Mouse (Mus musculus) adrenal gland, postnatal 10 days (tissue): ENCODE data around the gene Hebp1. TPM values are rescaled to one million over a fixed set of nuclear protein-coding genes. Genes with fewer than 3 reads are reported as not detected.

Source experiments
- DNase-seq: peaks from one replicate; pipeline ENCODE4 v3.0.0; 2021; ENCODE audit warnings: mixed read lengths
- total RNA-seq, 2 experiments: library from RNA; stranded (reverse); gene quantifications; 2 replicates each; pipeline ENCODE4 v1.2.3; 2021

The Hebp1 gene
- total RNA-seq, 2 experiments from 2014 or later, result 47.4 to 58.4 TPM

DNA sequence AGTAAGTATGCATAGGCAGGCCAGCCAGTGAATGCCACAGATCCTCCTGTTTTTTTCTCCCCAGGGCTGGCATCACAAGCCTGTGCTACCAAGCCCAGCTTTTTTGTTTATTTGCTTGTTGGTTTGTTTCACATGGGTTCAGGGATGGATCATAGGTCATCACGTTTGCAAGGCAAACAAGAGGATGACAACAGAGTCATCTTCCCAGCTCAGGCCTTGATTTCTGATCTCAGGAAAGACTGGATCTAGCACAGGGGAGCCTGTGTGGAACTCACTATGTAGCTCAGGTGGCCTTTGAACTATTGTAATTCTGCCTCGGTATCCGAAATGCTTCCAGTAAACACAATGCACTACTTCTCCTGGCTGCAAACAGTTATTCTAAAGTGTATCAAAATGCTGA, 35.5 kb downstream of the Hebp1 start:
- DNase-seq, result no peak

DNA sequence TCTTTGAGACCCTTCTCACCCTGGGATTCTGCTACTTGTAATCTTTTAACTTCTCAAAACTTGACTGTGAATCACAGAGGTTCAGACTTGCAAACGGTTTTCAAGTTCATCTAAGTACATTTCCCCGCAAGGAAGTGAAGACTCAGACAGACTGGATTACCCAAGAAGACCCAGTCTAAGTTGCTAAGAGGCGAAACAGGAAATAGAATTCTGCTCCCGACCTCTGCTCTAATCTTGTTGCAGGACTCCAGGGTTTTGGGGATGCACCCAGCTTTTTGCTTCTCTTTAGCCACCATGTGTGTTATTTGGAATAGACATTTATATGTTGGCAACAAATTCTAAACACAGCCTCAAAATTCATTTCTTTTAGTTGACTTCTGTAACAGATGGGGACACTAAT, 36.5 kb downstream of the Hebp1 start:
- DNase-seq, result no peak

DNA sequence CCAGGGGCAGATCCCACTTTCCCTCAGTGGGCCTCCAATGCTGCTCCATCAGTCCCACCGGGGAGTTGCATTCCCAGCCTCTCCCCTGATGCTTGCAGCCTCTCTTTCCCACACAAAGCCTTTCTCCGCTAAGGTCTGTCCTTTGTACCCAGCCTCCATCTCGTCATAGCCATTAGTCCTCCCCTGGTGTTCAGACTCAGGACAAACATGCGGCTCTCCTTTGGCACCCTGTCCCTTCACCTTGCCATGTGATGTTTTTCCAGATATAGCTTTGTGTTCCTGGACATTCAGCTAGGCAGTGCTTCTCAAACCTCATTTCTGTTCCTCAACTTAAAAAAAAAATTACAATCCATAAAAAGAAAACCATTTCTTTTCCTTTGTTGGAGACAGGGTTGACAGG, 39.3 kb downstream of the Hebp1 start:
- DNase-seq, result no peak

DNA sequence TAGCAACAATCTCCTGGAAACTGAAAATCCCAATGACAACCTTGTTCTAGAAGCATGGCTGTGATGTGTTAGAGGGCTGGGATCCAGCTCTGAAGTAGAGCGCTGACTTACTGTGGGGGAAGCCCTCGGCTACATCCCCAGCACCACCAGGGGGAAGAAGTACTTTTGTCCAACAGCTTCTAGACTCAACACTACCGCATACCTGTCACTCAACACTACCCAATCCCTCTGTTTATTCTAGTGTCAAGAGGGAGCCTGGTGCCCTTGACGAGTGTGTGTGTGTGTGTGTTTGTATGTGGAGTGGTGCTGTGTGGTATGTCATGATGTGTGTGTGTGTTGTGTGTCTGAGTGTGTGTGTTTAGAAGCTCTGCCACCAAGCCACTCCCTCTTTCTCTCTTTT, 40.3 kb downstream of the Hebp1 start:
- DNase-seq, result no peak

DNA sequence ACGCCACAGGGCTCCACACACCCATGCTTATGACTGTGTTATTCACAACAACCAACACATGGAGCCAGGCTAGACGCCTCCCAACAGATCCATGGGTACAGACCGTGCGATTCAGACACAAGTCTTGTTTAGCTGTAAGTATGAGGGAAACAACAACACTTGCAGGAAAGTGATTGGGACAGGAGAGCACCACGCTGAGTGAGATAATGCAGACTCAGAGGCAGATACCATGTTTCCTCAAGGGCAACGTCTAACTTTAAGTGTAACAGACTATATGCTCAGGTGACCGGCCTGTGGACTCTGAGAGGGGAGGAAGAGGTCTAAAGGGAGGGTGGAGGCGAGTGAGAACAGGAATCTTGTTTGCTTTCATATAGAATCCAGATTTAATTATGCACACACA, 41.2 kb downstream of the Hebp1 start:
- DNase-seq, result no peak

DNA sequence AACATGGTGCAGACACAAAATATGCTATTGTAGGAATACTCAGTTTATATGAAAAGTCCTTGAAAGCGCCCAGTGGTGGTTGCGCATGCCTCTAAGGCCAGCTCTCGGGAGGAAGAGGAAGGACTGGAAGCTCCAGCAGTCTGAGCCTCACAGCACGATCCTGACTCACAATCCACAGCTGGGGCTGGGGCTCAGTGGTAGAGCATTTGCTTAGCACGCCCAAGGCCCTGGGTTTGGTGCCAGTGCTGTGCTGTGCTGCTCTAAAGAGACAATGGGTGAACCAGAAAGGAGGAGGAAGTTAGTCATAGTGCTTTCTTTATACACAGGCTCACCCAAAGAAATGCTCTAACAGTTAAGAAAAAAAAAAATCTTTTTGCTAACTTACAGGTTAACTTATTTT, 44.1 kb downstream of the Hebp1 start:
- no peak for DNase-seq

DNA sequence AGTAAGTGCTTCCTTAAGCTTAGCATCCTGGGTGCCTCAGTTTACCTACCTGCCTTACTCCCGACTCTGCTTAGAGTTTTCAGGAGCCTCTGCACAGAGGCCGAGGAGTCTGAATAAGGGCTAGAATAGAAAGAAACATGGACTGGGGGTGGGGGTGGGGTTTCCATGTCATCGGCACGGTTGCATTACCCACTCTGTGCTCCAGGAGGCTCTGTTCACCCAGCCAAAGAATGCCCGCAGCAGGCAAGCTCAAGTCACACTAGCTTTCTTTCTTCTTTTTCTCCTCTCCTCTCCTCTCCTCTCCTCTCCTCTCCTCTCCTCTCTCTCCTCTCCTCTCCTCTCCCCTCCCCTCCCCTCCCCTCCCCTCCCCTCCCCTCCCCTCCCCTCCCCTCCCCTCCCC, 47.5 kb downstream of the Hebp1 start:
- peak; percentile 33 for DNase-seq

DNA sequence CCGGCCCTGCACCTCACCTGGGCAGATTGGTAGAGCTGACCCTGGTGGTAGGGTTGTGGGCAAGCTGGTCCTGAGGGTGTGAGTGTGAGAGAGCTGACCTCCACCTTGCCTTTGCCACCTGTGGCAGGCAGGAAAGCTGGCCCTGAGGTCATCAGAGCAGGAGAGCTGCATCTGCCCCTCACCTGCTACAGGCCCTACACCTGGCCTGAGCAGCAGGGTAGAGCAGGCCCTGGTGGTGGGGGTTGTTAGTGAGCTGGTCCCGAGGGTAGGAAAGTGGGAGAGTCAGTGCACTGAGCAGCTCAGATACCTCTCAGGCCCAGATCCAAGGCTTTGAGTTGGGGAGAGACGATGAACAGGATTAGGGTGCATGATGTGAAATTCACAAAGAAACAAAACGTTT, 48.1 kb downstream of the Hebp1 start:
- no peak for DNase-seq

DNA sequence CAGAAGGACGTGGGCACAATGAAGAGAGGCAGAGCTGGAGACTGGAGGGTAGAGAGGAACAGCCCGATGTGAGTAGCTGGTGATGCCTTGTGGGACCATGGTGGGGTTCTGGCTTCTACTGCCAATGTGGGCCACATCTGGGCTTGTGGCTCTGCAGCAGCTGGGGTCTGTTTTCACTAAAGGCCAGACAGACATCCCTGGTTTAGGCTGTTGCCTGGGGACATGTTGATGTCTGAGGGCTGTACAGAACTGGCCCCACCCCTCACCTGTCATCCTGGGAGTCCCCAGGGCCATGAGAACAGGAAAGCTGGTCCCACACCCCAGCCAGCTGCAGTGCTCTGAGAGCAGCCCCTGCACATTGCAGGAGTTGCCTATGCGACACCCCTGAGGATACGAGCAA, 48.6 kb downstream of the Hebp1 start:
- no peak for DNase-seq

DNA sequence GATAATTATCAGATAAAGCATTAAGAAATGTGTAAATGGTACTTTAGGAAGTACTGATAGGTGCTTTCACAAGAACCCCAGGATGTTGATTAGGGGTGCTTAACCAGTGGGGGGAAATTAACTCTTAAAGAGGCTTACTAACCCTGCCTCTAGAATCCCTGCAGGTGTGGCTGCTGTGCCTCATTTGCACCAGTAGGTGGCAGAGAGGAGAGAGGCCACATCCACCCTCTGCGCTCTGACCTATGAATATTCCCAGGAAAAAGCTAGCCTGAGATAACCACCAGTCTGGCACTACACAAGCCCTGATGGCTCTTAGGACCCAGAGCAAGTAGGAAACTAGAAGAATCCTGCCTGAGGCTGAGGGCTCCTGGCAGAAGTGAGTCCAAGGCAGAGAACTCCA, 49.3 kb downstream of the Hebp1 start:
- DNase-seq, result peak; percentile 34

DNA sequence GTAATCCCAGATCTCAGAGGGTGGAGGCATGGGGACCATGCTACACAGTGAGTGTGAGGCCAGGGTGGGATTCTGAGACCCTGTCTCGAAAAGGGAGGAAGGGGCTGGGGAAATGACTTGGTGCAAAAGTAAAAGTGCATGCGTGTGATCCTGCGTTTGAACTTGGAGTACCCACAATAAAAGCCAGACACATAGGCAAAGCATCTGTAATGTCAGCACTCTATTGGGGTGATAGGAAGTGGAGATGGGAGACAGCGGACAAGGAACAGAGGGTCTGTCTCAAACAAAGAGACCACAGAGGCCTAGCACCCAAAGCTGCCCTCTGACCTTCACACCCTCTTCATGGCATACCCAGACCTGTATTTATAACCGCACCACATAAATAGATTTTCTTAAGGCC, 51.8 kb downstream of the Hebp1 start:
- no peak for DNase-seq

DNA sequence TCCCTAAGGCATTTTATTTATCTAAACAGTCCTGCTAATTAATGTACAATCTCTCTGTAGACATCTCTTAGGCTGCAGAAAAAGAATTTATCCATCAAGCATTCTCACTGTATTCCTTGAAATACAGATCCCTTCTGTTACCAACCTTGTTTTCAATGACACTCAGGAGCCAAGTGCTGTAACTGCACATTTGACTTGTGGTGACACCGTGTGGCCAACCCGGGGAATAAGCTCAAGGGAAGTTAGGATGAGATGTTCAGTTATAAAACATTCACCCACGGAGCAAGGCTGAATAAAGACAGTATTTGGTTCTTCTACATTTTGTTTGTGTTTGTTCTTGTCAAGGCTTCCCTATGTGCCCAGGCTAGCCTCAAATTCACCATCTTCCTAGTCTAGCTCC, 53.3 kb downstream of the Hebp1 start:
- peak; percentile 29 for DNase-seq

DNA sequence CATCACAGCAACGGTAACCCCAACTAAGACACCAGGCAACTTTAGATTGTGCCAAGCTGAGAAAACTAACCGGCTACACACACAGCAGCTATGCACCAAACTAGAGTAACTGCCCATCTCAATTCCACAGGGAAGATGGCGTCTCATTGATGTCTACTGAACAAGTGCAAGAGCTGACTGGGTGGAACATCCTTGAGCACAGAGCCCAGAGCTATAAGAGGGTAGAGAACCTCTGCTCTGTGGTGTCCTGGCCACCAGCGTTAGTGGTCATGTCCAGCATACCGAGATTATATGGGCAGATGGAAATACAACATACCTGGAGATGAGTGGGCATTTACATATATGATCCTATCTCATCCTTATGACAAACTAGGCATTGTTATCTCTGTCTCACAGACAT, 54.7 kb downstream of the Hebp1 start:
- DNase-seq, result no peak

DNA sequence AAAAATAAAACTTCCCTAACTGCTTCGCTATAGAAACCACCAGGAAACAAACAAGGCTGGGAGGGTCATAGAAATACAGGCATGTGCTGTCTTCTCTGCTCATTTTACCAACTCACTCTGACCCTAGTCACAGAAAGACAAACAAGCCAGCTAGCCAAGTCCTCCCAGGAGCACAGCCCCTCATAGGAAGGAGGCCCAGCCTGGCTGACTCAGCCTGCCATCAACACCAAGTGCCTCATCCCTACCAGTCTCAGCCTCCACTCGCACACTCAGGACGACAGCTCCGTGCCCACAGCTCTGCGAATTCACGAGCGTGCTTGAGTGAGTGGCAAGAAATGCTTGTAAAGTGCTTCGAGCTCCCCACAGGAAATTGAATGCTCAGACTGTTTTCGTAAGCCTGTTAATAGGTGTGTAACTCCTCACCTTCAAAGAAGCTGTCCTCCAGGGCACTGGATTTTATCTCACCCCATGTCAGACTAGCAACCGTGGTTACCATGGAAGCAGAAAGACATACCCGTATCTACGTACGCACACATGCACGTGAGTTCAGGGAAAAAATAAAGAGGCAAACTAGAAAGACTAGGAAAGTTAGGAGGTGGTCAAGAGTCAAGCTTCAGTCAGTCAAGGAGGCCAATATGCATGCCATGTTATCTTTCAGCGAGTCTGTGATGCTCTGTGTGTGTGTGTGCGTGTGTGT, 56.2 kb downstream of the Hebp1 start:
- no peak for DNase-seq

DNA sequence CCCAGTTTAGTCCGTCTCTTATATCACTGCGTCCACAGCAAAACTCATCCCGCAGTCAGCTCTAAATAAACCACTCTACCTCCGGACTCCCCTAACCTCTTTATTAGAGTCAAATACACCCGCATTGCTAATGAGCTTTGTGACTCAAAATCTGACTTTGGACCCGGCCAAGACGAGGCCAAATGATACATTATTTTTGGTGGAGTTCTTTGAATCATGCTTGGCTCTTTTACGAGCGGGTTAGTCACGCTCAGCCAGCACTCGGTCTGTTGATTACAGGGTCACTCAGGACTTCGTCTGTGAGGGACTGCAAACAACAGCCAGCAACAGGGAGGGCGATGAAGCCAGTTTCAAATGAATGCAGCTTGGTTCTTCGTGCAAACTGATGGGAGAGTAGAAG, 59.1 kb downstream of the Hebp1 start:
- DNase-seq, result peak; percentile 30

DNA sequence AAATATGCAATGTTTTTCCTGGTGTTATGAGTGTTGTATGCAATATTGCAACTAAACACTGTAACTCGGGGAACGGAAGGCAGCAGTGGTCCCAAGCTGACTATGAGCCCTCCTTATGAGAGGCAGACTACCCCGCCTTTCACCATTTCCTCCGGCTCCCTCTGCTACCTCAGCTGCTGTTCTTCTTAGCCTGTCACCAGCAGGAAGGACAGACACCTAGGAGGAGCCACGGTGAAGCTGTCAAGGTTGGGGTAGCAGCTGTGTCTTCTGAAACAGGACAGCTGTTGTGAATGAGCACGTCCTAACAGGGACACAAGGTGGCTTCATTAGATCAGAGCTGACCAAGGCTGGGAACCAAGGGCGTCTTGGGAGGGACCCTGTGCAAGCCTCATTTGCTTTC, 59.6 kb downstream of the Hebp1 start:
- no peak for DNase-seq

DNA sequence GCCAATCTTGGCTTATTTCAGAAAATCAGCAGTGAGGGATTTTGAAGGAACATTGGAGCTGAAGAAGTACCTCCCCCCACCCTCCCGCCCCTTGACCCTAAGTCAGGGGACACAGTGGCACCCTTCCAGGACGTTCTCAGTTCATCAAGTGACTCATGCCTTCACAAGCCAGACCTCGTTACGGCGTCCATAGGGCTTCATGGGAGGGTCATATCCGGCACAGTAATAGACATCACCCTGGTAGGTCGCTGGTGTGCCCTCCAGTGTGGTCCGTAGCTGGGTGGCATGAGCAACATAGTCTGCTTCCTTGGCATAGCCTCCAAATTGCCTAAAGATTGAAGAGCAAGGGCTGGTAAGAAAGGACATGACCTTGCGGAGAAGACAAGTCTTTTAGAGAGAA, 60.1 kb downstream of the Hebp1 start:
- DNase-seq, result peak; percentile 31

DNA sequence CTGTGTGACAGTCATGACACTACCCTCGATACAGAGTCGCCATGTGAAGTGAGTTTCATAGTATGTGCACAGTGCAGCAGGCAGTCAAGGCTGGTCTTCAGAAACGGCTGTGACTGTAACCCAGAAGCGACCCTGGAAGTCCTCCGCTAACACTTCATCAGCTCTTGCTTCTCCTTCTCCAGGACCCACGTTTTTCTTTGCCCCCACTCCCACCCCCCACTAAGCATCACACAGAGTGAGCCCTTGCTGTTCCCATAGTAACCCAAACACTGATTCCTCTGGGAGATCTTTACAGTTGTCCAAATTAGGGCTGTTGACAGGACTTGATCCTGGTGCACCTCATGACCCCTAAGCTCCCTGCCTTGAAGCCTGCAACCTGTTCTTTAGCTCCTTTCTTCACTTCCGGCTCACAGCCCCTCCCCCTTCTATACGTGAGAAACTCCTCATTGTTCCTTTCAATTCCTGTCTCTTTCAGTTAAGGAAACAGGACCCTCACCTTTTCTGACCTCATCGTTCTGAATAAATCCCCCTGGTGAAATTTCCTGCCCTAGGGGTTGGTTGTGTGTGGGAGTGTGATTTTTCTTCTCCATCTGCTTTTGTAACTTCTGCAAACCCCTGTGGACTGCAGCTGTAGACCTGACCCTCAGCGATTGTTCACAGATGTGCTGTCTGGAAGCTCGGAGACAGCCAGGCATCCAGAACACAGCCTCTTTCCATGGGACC, 61.2 kb downstream of the Hebp1 start:
- DNase-seq, result no peak

DNA sequence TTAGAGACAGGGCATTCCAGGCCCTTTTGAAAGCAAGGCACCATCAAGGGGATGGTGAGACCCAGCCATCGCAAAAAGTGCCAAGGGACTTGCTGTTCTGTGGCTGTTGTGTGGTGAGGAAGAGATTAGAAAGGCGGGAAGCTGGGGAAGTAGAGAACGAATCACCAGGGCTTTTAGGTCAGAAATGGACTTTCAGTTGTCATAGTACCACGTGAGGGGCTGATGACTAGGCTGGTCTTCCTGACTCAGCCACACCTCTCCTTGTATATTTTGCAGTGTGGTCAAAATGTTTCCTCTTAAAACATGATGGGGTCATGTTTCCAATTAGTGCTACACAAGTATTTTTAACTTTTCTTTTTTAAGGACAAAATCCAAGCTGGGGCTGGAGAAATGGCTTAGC, 62.1 kb downstream of the Hebp1 start:
- no peak for DNase-seq

DNA sequence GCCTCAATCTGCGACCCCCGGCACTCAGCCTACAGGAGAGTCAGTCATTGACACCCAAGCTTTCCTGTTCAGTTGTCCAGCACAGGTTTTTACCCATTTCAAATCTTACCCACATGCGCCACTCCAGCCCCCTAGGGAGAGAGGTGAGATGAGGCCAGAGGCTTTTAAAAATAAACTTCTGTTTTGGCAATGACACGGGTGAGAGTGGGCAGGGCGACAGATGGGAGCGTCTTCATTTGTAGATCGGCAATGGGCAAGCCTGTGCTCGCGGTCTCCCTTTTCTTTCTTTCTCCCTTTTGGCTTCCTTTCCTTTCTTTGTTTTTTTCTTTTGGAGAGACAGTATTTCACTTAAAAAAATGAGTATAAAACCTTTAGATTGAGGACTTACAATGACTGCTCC, 64.3 kb downstream of the Hebp1 start:
- DNase-seq, result no peak

DNA sequence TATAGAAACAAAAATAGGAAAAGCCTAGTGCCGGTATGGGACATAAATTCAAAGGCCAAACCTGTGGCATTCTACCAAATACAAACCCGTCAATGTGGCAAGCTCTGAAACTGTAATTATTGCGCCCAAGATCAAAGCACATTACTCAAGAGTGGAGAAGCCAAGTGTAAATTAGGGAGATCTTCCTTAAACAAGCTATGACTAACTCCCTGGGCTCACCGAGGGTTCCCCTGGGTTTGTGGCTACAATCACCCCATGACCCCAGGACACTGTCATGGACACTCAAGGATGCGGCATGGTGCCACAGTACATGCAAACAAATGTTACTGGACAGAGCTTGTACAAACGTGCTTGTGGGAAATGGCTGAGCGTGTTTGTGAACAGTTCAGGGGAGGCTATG, 64.7 kb downstream of the Hebp1 start:
- DNase-seq, result no peak

DNA sequence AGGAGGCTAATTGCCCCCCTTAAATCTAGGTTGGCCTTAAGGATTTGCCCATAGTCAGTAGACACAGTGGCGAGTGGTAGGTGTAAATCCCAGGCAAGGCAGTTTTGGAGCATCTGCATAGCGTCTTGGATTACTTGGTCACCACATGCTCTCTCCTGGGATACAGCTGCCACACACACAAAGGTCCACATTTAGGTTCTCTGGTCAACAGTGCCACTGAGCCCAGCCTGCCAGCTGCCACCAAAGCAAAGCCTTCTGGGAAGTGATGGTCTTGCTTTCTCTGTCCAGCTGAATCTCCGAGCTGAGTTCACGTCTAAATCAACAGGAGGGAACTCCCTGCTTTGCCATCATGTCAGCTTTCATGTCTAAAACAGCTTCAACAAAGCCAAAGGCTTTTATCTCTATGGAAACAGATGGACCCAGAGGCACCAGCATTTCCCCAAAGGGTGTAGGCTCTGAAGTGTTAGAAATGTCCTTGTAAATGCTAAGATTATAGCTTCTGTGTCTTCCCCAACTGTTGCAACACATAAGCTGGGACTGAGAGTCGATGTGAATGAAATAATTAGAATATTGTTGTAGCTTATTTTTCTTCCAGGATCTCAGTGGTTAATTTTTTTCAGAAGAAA, 73.0 kb downstream of the Hebp1 start:
- DNase-seq, result no peak

DNA sequence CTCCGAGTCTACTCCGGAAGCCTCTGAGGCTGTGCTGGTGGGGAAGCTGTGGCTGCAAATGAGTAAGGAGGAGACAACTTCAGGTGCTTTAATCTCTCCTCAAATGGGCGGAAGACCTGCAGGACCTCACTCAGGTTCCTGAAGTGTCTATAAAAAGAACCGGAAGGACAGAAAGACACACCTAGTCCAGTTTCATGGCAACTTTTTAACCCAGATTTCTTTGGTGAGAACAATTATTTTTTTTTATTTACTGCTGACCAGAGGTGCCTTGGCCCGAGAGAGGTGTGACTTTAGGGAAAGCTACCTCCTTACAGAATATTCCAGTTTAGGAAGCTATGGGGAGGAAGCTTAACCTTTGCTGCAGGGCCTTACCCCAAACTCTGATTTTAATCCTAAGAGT, 79.6 kb downstream of the Hebp1 start, which contains the start of gene Gprc5d:
Gene Gprc5d (minus strand): TSS at position 101 of the 400 bp plus-strand sequence.
- no peak for DNase-seq

DNA sequence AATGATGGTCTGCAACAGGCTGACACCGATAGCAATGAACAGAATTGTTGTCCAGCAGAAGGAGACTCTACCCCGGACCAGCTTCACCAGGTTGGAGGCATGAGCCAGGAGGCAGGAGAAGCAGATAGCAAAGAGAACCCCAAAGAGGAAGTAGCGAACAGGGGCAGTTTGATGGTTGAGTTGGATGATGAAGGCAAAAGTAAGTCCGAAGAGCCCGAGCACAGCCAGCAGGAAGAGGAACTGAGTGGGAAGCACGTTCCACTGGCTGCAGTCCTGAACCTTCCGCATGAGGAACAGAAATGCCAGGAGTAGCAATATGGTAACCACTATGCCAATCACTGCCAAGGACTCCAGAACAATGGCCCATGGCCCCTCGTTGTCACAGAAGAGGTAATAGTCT, 81.3 kb downstream of the Hebp1 start:
- no peak for DNase-seq
